Mouse (Mus musculus): Measurements from ENCODE around the gene Zfp592. TPM values are rescaled to one million over a fixed set of nuclear protein-coding genes. Genes with fewer than 3 reads are reported as not detected.
"Not testable (repeated sequence)": the region's sequence is repeated elsewhere in the genome, so short reads cannot be mapped to it uniquely, and the experiment has no call there.

The Zfp592 gene
- 10 to 100 TPM; 26.2 to 29.3 TPM for total RNA-seq (2021)
- long read RNA-seq, experiment 1, partial matches to known transcripts: 4 of 10 reads
- long read RNA-seq, experiment 1, other reads (novel, unspliced or antisense): 4 of 10 reads
- long read RNA-seq, experiment 2, full-length matches to known transcripts: 7 of 13 reads
- long read RNA-seq, experiment 2, partial matches to known transcripts: 5 of 13 reads
- long read RNA-seq, experiment 2, other reads (novel, unspliced or antisense): 1 of 13 reads

DNA sequence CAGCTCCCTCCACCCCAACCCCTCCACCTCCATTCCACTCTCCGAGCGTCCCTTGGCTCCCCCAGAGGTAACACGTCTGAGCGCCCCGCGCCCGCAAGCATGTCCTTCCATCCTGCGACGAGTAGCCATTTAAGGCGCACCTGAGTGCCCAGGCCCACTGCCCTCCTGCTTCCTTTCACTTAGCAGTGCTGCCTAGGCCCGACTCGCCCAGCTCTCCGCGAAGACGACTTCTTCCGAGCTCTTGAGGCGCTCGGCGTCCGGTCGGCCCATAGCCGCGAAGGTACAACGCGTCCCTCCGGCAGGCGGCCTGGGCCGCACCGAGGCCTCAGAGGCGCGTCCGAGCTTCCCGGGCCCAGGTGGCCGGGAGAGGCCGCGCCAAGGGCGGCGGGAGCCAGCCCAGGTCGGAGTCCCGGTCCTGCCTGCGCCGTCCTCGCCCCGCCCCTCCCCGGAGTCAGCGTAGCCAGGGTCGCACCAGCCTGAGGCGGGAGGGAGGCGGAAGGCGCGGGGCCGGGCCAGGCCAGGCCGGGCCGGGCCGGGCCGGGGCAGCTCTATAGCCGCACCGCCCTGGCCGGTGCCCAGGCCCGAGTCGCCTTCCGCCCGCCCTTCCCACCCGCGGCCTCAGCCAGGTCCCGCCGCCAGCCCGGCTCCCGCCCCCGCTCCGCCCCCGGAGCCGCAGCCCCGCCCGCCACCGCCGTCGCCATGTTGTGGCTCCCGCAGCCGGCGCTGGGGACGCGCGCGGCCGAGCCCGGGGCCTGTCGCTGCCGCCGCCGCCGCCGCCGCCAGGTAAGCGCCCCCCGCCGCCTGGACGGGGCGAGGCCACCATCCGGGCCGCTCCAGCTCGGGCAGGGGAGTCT lies at the start of gene Zfp592:
Zfp592 (plus strand) TSS at position 702 of the 854 bp plus-strand sequence.
- peak; percentile 95 for DNase-seq

DNA sequence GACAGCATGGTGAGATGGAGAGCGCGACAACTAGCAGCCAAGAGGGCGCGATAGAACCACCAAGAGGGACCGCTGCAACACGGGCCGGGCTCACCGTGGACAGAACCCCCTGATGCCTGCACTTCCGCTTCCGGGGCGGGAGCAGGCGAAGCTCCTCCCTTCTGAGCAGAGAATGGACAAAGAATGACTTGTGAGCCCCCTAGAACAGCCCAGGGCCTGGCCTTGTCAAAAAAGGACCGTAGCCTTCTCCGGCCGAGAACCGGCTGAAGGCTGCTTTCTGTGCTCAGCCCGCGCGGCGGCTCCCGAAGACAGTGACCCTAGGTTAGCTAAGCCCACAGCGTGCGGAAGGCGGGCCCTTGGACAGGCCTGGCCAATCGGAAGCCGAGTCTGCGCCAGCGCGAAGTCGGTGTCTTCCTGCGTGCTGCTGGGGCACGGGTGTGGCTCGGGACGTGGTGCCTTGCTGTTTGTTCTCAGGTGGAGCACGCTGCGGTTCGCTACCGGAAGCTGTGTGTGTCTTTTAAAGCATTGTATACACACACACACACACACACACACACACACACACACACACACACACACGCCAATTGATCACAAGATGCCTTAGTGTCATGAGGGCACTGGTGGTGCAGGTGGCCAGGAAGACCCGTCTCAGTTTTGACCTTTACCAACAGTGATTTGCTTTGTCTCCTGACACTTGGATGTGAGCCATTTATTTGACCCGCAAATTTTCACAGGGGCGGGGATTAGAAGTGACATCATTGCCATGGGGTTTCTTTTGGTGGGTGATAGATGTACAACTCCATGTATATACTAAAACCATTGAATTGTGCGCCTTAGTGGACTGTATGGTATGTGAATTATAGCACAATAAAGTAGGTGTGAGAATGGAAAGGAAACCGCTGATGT lies 45.8 kb upstream of the Zfp592 start, which contains the start of gene Sec11a:
Sec11a (minus strand) TSS at position 336 of the 906 bp plus-strand sequence.
- peak; percentile 95 for DNase-seq

GRCm38 (mm10) chr7:80951461-80951860 lies 42.0 kb upstream of the Zfp592 start:
- no peak for DNase-seq

- DNase-seq: no peak
Measured at GRCm38 (mm10) chr7:80952140-80952539, 41.3 kb upstream of the Zfp592 start.

DNA sequence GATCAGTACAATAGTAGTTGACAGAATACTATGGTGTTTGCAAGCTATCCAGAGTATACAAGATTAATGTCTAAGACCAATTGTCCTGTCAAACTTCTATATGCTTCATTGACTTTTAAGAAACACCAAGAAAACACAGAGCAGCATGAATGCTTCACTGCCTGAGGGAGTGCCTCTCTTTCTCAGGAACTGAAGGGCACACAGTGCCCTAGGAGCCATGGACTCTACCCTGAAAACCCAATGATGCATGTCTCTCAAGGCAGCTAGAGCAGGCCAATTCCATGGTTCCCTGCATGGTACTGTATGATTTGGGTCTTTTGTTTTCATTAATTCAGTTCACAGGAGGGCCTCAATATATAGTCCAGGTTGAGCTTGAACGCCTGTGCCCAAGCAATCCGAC lies 39.2 kb upstream of the Zfp592 start:
- DNase-seq: no peak

- DNase-seq: no peak
Measured at GRCm38 (mm10) chr7:80956891-80957290, 36.6 kb upstream of the Zfp592 start.

DNA sequence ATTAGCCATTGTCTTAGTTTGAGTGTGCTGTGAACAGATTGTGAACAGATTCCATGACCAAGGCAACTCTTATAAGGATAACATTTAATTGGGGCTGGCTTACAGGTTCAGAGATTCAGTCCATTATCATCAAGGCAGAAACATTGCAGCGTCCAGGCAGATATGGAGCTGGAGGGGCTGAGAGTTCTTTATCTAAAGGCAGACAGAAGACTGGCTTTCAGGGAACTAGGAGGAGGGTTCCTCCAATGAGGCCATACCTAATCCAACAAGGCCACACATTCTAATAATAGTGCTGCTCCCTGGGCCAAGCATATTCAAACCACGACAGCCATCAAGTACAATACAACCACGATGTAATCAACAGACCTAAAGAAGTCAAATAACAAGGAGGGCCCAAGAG lies 34.5 kb upstream of the Zfp592 start:
- DNase-seq: no peak

DNA sequence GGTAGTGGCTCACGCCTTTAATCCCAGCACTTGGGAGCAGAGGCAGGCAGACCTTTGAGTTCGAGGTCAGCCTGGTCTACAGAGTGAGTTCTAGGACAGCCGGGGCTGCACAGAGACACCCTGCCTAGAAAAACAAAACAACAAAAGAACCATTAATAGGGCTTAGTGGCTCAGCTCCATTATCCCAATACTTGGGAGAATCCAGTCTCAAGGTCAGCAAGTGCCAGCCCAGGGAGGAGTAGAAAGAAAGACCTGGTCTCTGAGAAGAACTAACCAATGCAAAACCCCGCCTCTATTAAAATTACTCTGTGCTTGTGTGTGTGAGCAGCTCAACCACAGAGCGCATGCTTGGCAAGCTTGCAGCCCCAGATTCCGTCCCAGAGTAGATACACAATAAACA lies 30.7 kb upstream of the Zfp592 start:
- no peak for DNase-seq

DNA sequence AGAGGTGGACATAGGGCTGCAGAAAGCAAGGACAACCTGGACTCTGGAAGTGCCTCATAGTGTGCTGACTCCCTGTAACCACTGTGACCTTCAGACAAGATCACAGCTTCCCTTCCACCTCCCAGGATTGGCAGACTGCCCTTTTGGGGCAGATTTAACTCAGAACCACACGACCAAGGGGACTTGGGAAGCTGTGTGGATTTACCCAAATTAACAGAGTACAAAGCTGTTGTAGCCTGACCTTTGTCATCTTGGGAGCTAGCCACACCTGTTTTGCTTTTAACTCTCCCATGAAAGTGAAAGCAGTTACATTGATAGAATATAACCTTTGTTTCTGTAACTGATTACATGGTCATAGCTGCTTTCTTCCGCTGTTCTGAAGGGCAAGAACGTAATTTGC lies 22.6 kb upstream of the Zfp592 start:
- DNase-seq: peak; percentile 64

GRCm38 (mm10) chr7:80971419-80971818 lies 22.1 kb upstream of the Zfp592 start:
- DNase-seq: no peak

GRCm38 (mm10) chr7:80972082-80972481 lies 21.4 kb upstream of the Zfp592 start:
- no peak for DNase-seq

GRCm38 (mm10) chr7:80972920-80973637 lies 20.4 kb upstream of the Zfp592 start:
- DNase-seq: not testable (repeated sequence)

DNA sequence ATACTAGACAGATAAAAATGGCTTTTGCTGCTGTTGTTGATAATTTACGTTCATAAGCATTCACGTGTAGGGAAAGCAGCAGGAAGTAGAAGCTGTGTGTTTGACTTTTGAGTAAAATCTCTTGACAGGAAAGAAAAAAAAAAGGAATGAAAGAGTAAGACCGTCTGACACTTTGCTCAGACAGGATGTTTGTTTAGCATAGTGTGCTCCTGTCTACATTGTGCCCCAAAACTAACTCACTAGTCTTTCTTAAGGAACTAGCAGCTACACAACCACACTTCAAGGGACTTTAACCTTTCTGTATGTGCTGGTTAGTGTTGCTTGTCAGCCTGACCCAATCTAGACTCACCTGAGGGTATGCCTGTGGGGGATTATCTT lies 19.9 kb upstream of the Zfp592 start:
- not testable (repeated sequence) for DNase-seq

DNA sequence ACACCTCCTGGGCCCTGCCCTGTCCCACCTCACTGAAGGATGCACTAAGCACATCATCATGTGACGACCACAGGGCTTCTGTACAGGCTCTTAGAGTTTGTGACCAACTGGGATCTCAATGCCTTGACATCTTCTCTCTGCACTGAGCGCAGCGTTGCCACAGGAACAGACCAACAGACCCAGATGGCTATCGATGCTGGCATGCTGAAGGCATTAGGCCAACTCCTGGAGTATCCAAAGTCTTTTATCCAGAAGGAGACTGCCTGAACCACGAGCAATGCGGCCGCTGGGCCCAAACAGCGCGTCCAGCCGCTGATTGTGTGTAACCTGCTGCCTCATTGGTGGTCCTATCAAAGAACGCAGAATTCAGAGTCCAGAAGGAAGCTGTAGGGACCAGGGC lies 12.9 kb upstream of the Zfp592 start:
- DNase-seq: no peak

DNA sequence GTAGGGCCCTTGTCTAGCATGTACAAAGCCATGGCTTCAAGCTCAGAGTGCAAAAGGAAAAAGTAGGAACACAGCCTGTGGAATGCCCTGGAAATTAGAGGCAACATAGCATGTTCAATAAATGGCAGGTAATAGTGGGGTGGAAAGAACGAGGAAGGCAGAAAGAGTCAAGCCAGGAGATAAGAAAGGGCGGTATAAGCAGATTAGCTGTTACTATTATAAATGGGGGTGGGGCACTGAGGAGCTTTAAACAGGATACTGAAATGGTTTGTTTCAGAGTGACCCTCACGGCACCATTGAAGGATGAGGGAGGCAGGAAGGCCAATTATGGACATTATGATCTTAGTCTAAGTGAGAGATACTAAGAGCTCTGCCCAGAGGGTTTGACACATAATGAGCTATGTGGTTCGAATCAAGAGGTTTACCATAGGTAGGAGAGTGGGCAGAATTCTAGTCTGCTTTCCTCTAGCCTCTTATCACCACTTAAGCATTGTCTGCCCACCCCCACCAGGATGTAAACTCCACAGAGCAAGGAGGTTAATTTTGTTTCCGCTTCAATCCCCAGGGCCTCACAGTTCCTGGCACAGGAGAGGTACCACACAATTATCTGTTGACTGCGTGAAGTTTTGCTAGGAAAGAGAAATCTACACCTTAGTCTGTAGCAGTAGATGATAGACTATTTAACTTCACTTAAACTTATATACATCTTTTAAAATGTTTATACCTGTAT lies 6.9 kb upstream of the Zfp592 start:
- no peak for DNase-seq

DNA sequence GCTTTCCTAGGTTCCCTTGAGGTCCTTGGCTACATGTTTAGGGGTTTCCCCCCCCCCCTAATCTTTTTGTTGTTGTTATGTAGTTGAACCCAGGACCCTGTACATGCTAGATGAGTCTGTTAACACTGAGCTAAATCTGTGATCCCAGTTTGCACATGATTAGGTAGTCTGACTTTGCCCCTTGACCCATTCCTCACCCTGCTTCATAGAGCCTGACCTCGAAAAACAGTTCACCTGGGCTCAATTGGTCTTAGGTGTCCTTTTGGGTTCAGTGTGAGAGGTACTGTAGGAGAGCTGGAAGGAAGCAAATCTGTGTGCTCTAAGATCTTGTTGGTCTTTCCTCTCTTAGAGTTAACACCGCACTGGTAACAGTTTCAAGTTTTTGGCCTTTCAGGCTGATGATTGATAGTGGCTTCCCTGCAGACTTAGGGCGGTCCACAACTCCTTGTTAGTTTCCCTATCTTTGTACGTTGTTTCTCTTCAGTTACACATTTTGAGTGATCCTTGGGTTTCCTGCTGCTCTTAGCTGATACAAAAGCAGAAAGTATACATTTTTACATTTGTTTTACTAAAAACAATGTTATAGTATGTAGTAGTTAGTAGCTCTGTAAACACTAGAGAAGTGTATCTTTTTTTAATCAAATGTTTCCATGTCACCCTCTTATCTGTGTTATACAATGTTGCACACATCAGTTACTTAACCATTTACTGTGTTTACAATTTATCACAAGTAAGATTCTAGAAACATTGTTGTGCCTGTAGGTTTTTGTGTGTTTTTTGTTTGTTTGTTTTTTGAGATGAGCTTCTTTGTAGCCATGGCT lies 5.5 kb upstream of the Zfp592 start:
- DNase-seq: no peak

DNA sequence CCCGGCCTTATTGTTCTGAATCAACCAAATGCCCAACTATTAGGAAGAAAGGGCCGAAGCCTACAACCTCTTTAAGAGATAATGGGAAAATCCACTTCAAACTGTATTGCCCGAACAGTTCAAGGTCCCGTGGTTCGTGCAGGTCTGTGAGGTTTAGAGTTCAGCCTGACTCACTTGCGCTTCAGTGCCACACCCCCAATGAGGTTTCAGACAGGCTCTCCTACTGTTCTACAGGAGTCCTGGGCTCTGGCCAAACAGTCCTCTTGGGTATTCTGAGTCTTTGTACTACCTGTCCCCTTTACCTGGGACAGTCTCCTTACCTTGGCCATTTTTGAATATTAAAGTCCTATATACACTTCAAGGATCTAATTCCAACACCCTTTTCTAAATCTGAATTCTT lies 3.2 kb upstream of the Zfp592 start:
- DNase-seq: no peak

DNA sequence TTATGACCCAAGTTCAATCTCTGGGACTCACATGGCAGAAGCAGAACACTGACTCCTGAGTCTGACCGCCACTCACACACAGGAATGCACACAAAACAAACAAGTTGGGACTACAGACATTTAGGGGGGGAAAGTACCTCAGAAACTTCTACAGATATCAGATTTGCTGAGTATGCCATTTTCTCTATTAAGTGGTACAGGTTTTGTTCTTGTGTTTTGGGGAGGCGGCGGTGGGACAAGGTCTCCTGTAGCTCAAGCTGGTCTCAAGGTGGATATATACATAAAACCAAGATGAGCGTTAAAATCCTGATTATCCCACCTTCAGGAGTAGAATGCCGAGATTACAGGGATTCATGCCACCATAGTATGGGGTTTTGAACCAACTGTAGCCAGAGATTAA lies 1.9 kb upstream of the Zfp592 start:
- DNase-seq: no peak

DNA sequence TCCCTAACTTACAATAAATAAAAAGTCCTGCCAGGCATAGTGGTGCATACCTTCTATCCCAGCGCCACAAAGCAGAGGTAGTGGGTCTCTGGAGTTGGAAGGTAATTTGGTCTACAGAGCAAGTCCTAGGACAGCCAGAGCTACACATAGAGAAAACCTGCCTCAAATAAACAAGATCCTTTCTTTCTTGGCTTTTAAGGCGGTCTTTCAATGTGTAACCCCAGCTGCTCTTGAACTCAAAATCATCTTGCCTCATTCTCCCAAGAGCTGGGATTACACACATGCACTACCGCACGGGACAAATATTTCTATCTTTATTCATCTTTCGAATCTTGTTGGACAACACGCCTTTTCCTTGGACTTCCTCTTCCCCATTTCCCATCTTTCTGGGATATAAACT lies 1.4 kb upstream of the Zfp592 start:
- DNase-seq: no peak

DNA sequence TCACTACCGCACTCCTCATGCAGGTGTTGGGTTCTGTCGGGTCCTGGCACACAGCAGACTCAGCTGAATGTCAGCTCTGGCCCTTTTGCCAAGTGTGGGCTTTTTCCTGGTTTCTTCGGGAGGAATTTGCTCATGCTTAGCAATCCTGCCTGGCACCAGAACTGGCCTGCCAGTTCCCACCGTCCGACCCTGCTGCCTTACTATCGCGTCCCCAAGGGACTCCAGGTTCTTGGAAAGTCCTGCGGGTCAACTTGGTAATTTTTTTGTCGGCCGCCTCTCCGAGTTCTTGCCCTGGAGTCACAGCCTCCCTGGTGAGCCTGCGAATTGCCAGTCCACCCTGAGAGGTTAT lies 876 bp upstream of the Zfp592 start:
- DNase-seq: peak; percentile 63

Data from adrenal gland, postnatal 10 days (tissue).